Mouse (Mus musculus) retina, postnatal 7 days (tissue): ENCODE data around the gene C1qtnf4.

Experiments used
- DNase-seq: peaks from one replicate; pipeline ENCODE4 v3.0.0-alpha.2; 2012; ENCODE audit warnings: low read depth, low spot score

The C1qtnf4 gene

DNA sequence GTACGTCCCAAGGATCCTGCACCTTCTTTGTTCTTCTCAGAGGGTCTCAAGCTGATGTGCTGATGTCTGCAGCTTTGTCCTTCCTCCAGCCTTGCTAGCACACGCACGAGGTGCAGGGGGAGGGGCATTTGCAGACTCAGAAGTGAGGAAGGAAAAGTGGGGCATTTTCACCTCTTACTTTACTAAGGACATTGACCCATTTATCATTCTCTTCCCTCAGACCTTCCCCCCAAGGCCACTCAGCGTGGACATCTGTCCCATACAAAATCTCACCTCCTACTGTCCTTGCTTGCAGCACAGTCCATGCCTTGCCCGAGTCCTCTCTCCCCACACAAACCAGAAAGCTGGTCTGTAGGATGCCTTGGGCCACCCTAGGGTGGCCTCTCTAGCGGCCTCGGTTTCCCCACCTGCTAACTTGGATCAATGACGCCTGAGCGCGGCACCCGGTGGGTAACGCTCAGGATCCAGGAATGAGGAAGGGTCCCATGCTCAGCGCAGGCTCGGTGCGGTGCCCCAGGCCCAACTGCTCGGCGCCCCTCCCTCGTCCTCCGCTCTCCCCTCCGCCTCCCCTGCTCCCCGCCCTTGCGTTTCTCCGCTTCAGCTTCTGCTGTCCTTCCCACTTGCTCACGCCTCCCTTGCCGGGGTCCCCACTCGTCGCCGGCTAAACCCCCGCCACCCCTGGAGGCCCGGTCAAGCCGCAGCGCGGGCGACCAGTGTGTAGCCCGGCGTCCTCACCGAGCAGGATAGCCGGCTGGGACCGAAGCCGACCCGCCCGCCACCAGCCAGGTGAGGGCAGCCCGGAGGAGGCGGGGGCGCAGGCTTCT lies at the start of gene C1qtnf4:
TSS of gene C1qtnf4 (plus strand) at position 643 of the 824 bp plus-strand sequence.
- DNase-seq, result no peak

- DNase-seq, result no peak
Measured at GRCm38 (mm10) chr2:90838621-90839020, 47.0 kb upstream of the C1qtnf4 start.

- DNase-seq, result no peak
Measured at GRCm38 (mm10) chr2:90843666-90844065, 42.0 kb upstream of the C1qtnf4 start.

DNA sequence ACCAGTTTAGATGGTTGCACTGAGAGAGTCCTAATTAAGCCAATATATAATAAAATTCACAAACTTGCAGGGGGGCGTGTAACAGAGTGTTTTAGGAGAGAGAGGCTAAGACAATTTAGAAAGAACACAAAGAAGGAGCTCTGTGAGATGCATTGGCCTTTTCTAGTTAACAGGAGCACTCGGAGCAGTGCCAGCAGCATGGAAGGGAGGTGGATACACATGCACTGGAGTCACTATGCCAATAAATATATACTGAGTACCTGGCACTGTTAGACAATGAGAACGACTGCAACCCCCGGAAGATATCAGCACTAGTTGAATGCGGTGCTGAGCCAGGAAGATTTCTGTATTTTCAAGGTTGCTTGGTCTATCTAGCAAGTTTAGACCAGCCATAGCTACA lies 41.4 kb upstream of the C1qtnf4 start:
- no peak for DNase-seq

DNA sequence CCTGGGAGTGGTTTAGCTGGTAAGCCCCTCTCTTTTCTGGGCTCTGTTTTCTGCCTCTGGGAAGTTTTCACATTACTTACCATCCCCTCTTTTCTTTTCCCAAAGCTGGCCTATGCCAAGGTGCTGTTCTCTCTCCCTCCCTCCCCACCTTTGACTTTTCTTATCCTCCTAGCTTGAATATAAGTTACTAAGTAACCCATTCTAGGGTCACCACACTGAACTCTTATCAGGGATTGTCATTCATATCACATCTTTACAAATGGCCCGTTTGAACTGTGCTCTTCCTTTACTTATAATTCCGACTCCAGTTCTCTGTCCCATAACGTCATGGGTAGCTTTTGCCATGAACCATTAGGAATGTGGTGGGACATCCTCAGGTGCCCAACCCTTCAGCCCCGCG lies 40.4 kb upstream of the C1qtnf4 start:
- no peak for DNase-seq

DNA sequence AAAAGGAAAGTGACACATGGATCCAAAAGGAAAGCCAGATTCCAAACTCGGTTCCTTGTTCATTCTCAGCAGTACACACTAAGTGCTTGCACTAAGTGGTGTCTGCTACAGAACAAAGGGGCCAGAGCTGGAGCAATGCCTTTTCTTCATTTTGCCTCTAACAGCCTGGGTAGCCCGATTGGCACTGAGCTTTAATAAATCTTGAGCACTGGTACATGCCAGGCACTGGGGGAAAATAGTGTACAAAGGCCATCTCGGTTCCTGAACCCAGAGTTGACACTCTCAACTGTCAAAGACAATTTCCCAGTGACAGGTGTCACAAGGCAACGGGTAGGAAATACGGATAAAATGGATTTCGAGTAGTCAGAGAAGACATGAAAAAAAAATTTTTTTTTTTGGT lies 39.5 kb upstream of the C1qtnf4 start:
- no peak for DNase-seq

DNA sequence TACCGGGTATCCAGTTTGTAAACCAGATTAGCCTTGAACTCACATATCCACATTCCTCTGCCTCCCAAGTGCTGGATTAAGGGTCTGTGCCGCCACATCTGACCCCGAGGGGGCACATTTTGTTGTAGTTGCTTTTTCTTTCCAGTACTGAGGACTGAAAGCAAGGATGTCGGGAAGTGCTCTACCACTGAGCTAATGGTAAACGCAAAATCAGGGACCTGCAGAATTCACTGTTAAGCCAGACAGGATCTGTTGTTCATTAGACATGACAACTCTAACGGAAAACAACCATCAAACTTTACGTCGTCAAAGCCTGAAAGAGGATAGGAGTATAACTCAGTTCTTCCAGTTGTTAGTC lies 39.1 kb upstream of the C1qtnf4 start:
- no peak for DNase-seq

DNA sequence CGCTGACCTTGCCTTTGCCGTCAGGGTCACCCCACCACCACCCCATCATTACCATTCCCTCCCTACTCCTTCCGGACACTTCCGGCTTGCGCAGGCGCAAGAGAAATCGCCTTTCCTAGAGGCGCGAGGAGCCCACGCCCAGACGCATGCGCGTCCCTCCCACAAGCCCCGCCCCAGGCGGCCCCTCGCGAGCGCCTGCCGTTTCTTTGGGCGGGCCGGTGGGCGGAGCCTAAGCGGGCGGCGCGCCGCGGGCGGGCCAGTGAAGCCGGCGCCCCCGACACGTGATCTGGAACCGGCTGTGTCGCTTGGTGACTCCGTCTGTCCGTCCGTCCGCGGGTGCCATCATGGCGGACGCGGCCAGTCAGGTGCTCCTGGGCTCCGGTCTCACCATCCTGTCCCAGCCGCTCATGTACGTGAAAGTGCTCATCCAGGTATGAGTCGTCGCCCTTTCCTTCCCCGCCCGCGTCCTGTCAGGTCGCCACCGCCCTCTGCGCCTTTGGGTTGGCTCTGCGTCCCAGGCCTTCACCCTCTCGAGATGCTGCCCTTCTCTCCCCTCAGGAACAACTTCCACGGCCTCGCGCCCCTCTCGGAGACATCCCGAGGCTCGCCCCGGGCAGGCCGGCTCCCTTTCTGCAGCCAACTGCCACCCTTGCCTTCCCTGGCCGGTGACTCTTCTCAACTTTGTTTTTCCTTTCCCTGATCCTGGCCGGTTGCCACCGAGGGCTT lies 38.5 kb upstream of the C1qtnf4 start, which contains the start of gene Mtch2:
TSS of gene Mtch2 (plus strand) at position 201 of the 726 bp plus-strand sequence.
- DNase-seq, result peak; percentile 96

DNA sequence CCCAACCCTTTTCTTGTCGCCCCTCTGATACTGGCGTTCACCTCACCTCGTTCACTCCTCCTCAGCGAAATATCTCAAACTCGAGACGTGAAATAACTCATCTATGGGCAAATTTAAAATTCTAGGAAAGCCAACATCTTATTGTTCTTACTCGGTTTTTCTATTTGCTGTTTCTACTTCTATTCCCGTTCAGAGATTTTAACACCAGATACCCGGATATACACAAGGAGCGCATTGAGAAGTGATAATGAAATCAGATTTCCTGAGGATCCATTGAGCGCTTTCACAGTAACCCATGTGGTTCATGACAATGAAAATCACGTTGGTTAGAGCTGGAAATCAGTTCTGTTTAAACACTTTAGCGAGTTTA lies 38.0 kb upstream of the C1qtnf4 start:
- DNase-seq, result no peak

GRCm38 (mm10) chr2:90848331-90848730 lies 37.3 kb upstream of the C1qtnf4 start:
- DNase-seq, result no peak

GRCm38 (mm10) chr2:90850401-90850800 lies 35.3 kb upstream of the C1qtnf4 start:
- no peak for DNase-seq

- DNase-seq, result no peak
Measured at GRCm38 (mm10) chr2:90861486-90861885, 24.2 kb upstream of the C1qtnf4 start.

DNA sequence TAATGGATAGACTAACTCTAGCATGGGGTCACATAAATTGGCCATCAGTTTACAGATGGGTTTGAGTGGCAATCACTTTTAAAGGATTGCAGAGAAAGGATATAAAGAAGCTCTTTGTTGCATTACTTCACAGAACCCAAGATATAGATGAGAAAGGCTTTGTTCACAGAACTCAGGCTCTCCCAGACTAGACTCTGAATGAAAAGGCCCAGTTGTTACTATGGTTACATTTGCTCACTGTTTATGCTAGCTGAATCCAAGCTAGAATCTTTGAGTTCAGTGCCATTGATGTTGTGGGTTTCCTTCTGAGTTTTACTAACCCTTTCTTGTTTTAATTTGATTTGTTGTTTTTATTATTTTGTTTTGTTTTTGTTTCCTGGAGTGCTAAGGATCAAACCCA lies 21.5 kb upstream of the C1qtnf4 start:
- DNase-seq, result no peak

GRCm38 (mm10) chr2:90866524-90866923 lies 19.1 kb upstream of the C1qtnf4 start:
- DNase-seq, result peak; percentile 72

- DNase-seq, result no peak
Measured at GRCm38 (mm10) chr2:90870136-90870601, 15.5 kb upstream of the C1qtnf4 start.

- DNase-seq, result no peak
Measured at GRCm38 (mm10) chr2:90871180-90871961, 14.3 kb upstream of the C1qtnf4 start.

- no peak for DNase-seq
Measured at GRCm38 (mm10) chr2:90874025-90874424, 11.6 kb upstream of the C1qtnf4 start.

DNA sequence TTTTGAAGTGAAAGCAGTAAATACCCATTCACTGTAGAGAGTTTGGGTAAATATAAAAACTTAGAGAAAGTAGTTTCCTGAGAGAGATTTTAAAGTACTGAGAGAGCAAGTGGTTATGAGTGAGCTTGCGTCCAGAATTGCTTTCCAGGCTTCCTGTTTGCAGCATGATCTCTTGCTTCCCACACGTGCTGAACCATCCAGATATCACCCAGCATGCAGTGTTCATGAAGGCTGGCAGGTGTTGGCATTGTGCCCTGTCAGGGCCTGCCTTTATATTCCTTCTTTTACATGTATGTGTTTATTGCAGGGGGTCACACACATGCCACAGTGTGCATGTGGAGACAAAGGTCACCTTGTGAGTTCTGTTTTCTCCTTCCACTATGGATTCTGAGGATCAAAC lies 10.4 kb upstream of the C1qtnf4 start:
- DNase-seq, result no peak

DNA sequence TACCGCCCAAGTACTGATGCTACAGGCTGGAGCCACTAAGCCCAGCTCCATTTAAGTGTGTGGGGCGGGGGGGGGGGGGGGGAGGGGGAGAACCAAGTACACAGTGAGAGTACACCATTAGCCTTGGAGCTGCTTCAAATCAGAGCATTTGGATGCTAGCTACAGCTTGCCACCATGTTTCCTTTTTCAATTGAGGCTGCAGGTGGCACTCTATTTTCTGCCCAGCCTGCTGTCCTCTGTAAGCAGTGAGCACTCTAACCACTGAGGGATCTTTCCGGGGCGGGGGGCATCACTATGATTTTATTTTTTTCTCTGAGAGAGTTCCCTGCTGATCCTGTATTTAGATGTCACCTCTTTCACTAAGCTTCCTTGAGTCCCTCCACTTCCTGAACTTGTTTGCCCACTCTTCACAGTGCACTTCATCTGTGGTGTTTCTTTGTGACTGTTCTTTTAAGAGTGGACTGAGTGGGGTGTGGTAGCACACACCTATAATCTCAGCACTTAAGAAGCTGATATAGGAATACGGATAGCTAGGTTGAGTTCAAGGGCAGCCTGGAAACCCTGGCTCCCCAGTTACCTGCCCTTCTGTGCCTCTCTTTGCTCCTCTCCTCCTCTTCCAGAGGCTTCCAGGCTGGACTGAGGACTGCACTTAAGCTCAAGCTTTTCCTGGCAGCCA lies 7.9 kb upstream of the C1qtnf4 start:
- DNase-seq, result no peak

DNA sequence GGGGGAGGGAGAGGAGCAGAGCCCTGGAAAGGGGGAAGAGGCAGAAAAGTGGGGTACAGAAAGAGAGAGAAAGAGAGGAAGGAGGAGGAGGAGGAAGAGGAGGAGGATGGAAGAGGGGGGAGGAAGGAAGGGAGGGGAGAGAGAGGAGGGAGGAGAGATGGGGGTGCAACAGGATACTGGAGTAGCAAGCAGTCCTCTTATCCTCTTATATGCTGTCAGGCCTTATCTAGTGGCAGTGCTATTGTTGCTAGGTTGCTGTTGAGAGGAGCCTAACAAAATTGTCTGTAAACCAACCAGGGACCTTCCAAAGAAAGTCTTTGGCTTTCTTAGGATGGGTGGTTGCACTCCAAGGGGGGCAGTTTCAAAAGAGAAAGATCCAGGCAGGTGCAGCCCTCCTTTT lies 6.2 kb upstream of the C1qtnf4 start:
- DNase-seq, result no peak

DNA sequence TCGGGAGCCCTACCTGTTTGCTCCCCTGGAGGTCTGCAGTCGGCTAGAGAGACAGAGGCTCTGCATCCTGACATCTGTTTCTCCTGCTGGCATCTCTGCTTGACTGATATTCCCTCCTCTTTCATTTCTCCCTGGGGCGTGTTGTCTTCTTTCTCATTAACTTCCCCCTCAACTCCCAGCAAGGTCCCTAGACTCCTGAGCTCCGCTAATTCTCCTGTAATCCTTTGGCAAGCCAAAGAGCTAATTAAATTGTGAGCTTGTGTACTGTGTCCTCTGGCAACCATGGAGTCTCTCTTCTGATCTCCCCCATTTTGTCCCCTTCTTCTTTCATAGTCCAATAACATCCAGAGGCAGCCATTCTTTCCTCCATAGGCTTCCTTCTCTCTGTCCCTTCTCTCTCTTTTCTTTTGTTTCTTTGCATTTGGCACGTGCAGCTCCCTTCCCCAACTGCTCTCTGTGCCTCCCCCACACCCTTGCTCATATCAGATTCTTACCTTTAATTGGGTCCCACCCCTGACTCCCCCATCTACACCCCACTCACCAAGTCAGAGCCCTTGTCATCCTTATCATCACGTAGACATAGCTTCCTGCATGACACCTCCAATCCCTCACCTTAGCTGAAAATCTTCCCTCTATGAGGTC lies 5.4 kb upstream of the C1qtnf4 start:
- no peak for DNase-seq
